Mouse (Mus musculus) CD4-positive, CD25-positive, alpha-beta regulatory T cell, adult 2 months (primary cell): ENCODE measurements around the gene Gm4131.
A peak's percentile ranks its signal among the peaks of the same experiment; 100 is the strongest.

ENCODE experiments used
- DNase-seq: peaks from one replicate; pipeline ENCODE4 v3.0.0-alpha.2; 2012; ENCODE audit warnings: low read depth, low spot score

Gm4131 gene

DNA sequence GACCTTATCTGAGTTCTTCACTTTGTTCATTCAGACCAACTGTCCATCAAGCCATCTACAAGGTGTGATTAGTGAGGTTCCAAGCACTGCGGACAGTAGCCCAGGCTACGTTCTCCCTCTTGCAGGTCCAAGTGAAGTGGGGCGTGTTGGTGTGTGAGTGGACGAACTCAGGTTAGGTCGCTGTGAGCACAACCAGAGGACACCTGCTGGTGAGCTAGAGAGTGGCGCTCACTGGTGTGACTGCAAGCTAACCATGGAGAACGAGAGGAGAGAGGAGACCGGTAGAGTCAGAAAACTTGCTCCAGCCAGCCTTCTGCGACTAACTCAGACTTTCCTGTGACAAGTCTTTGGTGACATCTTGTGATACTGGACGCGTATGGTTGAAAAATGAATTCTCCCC, 107.2 kb downstream of the Gm4131 start:
- DNase-seq: peak; percentile 1

DNA sequence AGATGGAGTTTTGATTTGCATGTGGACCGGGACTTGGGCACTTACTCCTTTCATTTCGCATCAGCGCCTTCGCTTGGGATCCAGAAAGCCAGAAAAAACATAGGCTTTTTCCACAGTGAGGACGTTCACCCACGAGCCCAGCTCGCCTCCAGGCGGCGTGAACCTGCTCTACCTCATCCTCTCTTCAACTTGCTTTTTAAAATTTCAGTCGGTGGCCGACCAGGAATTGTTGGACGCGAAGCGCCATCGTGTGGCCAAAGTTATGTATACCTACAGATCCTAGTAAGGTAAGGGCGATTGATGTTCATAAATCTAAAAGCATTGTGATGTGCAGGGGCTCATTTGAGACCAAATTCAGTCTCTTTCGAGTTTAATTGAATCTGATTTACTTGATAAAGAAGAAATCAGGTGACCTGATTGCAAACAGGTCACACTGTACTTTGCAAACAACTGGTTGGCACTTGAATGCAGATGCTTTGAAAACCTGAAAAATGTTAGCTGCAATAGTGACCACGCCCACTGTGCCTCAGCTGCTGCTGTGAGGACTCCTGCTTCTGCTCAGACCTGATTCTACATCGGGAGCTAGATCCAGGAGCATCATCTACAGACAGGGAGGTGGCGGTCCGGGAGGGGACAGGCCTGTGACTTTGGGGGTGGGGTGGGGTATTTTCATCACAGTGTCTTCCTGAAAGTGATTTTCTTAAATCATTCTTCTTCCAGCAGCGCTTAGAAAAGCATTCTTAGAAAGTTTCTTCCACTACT, 109.1 kb downstream of the Gm4131 start:
- DNase-seq: peak; percentile 80

DNA sequence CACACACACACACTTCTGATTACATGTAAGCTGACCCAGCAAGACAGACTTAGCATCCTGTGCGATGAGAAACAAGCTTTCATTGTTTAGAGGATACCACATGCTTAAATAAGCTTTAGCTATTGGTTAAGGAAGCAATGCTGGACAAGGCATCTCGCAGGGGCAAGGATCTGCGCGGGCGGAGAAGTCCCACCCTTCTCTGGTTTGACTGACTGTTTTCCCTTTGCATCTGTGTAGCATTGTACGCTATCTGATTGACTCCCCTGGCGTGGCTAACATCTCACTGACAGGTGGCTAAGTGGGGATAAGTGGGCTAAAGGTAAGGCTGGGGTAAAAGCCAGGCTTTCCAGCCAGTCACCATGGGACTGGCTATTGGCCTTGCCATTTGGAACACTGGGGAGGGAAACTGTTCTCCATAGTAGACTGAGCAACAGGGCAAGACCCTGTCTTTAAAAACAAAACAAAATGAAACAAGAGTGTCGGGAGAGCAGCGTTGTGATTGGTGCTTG, 110.4 kb downstream of the Gm4131 start, which contains the start of gene Gucy1b2:
Gene Gucy1b2, minus strand, starts transcription at position 51 of the 509 bp plus-strand sequence.
- no peak for DNase-seq

DNA sequence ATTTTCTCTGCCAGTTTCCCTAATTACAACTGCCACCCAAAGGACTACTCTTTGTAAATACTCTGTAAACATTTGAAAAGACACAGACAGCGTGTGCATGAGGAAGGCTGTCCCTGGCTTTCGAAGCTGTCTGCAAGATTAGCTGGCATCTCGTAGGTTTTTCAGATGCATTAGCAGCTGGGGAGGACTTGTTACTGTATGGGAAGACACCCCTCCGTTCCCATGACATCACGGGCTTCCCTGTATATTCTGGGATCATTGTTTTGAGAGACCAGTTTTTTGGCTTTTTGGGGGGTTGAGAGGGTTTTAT, 111.2 kb downstream of the Gm4131 start:
- no peak for DNase-seq

DNA sequence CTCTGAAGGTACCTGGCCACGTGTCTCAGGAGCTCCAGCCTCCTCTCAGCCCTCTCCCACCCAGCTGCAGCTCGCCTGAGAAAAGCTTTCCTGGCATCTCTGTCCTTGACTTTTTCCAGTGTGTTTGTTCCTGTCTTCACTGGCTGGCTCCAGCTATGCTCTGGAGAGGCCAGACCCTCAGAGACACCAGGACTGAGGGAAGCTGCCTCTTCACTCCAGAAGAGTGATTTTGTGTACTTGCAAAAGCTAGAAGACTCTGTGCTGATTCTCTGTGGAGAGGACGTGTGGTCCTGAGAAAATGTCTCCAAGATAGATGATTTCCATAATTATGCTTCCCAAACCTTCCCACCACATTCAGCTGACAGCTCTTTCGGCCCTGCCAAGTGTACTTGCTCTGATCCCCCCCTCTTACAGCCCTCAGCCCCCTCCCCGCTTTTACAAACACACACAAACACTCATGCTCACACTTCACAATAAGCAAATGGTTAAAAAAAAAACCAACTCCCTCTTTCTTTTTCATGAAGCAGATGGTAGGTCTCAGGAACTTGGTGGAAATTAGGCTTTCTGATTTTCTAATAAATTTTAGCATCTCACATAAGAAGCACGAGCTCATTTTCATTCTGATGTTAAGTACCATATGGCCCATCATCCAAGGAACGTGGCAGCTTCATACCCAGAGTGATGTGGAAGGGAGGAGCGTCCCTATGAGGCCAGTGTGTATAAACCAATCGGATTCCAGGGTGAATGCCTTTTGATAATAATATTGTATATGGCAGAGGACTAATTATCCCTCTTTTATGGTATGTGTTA, 111.8 kb downstream of the Gm4131 start:
- no peak for DNase-seq

DNA sequence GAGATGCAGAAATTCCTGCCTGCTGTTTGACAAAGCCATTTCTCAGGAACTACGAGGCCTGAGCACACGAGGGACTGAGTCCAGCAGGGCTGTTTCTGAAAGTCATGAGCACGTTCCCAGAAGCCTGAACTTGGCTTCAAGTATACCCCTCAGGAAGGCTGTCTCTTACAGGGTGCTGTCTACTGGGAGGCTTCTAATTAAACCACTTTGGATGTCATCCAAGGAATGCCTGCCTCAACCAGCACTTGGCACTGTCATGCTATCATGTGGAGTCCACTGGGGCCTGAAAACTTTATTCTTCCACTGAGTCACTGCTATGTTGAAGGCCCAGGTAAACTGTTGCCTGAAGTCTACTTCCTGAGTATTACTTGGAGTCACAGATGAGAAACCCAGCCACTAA, 112.6 kb downstream of the Gm4131 start:
- DNase-seq: no peak

DNA sequence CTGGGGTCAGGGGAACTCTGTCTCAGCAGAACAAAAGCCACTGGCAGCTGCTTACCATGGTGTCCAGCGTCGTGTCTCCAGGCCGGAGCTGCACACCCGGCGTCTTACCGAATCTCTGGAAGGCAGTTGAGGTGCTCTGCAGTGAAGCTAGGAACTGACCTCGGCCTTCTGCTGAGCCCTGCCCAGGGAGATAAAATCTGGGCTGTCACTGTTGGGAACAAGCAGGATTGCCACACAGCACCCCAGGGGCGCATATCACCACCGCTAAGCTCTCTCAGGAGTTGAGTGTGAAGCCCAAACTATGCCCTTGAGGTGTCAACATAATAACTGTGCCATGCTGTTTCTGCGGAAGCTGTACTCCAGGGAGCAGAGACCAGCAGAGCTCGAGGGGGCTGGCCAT, 113.4 kb downstream of the Gm4131 start:
- DNase-seq: no peak

DNA sequence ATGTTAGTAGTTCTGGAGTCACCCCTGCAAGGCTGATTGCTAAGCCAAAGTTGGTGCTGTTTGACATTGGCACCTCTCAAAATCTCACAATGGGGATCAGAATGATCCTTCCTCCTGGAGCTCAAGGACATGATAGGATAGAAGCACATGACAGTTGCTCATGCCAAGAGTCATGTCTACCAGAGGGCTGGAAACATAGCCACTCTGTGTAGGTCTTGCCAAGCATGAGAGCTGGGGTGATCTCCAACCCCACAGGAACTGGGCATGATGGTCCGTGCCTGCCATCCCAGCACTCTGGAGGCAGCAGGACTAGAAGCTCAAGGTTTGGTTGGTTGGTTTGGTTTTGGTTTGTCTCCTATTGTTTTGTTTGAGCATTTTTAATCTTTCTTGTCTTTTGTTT, 116.0 kb downstream of the Gm4131 start:
- DNase-seq: no peak

DNA sequence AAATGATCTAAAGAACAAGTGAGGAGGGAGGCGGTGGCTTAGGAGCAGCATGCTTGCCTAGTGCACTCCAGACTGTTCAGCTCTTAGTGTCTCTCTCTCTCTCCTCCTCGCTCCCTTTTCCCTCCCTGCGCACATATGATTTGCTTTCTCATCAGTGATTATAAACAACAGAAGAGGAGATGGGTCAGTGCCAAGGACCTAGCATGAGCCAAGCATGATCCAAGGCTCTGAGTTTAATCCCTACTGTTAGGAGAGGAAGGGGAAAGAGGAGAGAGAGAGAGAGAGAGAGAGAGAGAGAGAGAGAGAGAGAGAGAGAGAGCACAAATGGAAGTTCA, 119.5 kb downstream of the Gm4131 start:
- DNase-seq: no peak

DNA sequence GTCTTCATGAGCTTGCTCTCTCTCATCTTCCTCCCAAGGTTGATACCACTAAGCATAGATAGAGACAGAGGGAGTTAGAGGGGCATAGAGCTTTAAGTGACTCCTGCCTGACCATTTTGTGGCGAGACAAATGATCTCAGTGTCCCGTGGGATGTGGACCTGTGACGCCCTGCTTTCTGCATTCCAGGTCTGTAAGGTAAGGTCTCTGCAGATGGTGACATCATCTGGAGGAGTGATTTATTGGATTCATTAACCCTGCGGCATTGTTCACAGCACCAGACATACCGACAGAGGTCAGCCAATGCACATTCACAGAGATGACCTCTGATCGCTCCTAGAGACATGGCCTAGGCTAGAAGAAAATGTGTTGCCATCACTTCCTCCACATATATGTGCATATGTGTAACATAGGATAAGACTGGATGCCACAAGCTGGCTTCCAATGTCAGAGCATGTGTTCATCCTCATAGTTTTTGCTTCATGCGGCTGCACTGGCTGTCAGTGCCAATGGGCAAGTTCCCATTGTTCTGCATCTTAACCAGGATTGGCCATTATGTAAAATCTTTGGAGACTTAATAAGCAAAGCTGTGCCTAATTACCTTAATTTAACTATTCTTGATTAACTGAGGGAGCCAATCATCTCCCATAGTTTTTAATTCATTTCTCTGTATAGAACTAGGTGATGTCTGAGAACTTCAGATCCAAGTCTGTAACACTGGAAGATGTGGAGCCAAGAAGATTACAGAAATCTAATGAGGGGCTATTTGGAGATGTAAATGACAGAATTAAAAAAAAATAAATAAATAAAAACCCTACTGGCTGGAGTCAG, 120.1 kb downstream of the Gm4131 start:
- DNase-seq: no peak

DNA sequence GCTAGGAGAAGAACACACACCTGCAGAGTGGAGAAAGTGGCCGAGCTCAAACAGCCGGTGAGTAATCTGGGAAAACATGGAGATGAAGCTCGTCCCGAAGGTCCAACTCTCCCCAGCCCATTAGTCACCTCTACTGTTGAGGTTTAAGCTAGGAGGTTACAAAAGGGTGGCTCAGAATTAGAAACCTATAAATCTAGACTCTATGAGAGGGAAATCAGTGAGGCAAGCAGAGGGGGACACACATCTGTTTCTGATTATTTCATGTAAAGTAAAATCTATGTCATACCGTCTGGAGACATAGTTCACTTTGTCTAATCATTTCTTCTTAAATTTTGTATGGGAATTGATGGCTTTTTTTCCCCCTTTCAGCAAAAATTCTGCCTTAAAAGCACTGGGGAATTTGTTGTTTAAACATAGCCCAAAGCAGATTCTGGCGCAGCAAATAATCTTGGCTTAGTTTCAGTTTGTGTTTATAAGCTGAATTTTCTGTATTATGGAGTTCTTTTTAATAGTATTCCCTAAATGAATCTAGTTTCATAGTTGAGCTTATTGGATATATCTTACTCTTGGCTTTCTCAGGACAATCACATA, 122.8 kb downstream of the Gm4131 start:
- no peak for DNase-seq

DNA sequence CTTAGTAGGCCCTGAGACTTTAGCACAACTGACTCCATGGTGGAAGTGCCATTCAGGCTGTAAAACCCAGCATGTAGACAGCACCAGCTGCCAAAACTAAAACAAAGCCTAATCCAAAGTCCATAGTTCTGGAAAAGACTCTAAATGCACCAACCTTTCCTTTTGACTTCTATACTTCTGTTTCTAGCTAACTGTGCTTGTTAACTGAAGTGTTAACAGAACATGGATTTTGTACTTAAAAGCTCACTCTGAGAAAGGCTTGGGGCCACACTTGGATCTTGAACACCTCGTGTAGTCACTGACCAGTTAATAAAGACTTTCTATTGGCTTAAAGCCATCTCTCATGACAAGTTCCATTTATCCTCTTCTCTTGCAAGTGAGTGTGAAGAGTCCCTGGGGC, 123.8 kb downstream of the Gm4131 start:
- DNase-seq: no peak

DNA sequence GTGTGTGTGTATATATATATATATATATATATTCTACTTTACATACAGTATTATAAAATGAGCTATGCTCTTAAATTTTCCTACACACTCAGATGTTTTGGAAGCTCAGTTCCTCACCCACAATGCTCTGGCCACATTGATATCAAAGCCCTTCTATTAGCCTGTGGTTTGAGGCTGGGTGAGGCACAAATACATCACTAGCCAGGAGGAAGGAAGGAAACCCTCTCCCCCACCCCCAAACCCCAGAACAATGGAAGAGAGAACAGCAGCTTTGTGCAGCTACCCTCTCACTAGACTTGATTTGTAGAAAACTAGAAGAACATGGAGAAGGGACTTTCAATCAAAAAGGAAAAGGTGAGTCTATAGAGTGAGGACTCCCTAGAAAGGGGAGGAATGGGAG, 126.7 kb downstream of the Gm4131 start:
- no peak for DNase-seq

DNA sequence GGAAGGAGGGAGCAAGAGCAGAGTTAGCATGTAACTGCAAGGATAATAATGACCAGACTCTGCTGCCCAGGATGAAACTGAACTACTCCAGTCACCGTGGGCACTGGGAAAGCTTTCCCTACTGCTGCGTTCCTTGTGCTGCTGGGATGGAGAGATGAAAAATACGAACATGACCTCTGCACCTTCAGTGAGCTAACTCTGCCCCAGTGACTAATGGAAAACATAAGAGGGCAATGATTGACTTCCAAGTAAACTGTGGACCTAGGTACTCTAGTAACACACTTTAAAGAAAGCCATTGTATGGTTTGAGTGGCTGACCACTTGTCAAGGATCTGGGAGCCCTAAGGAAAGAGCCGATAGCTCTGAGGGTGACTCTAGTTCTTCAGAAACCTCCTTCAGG, 128.5 kb downstream of the Gm4131 start:
- DNase-seq: no peak

DNA sequence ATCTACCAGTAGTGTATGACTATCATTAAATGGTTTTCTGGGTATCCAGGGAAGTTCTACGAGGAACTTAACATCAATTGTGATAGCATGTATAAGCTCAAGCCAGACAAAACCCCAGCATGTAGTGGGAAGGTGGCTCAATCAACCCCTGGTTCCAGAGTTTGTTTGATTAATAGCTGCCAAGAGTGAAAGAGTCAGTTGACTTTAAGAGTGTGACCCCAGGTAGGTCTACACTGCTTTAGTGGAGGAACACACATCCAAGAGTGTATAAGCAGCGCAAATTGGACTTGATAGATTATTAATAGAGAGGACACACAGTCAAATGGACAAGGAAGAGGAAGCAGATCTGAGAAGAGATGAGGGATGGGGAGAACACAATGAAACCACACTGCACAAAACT, 128.9 kb downstream of the Gm4131 start:
- DNase-seq: no peak

DNA sequence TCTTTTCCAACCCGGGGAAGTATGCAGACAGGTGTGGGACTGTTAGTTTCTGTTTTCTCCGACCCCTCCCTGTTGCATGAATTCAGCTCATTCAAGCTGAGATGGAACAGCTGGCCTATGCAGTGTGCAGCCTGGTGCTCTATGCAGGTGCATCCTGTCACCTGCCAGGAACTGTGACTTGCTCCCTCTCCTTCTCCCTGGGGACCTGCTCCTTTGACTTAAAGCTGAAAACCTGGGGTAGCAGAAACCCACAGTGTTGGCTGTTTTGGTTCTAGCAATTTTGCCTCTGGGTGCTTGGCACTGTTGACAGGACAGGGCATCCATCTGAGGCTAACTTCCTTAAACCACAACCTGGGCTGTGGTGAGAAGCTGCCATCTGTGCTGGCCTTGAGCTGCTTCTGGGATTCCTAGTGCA, 141.4 kb downstream of the Gm4131 start:
- no peak for DNase-seq

DNA sequence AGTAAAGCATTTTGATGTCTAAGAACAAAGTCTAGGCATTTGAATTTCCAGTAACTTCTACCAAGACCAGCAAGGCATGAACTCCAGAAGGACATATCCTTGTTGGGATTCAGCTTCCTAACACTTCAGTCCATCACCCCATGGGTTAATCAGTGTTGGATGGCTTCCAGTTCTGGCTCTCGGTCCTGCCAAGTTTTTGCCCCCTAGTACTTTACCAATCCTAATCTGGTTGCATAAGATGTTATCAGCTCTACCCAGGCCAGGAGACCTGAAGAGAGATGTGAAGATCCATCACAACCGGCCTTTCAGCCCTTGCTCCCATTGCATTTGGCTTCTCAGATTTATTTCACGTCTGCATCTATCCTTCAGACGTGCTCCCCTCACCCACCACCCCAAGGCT, 144.5 kb downstream of the Gm4131 start:
- DNase-seq: no peak

DNA sequence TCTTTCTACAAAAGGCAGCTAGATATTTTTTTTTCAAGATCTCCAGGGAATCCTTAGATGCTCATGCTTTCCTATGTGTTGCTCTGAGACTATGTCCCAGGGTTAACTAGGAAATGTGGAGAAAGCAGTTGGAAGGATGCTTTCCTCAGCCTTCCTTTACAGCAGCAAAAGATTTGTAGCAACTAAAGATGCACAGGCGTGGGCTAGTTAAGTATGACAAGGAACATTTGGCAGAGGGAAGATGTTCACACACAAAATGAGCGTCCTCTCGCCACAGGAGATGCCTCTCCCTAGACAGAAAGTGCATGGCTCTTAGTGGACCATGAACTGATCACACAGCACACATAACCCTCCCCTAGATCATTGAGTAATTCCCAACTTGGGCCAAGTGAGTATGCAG, 149.2 kb downstream of the Gm4131 start:
- no peak for DNase-seq

DNA sequence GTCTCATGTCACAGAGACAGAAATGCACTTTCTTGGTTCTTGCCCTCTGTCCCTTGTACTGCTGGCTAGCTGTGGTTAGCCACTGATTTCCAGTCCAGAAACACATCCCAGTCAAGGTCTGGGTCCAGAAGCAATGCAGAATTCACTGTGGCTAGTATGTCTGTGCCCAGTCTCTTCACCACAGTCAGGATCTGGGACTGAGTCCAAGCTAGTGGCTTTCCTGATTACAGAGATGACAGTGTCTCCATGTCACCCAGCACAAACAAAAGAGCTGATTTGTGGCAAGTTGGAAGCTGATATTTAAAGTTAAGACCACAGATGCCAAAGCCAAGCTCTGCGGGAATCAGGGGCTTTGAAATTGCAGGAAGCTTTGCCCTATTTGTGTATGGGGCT, 150.0 kb downstream of the Gm4131 start:
- DNase-seq: no peak

DNA sequence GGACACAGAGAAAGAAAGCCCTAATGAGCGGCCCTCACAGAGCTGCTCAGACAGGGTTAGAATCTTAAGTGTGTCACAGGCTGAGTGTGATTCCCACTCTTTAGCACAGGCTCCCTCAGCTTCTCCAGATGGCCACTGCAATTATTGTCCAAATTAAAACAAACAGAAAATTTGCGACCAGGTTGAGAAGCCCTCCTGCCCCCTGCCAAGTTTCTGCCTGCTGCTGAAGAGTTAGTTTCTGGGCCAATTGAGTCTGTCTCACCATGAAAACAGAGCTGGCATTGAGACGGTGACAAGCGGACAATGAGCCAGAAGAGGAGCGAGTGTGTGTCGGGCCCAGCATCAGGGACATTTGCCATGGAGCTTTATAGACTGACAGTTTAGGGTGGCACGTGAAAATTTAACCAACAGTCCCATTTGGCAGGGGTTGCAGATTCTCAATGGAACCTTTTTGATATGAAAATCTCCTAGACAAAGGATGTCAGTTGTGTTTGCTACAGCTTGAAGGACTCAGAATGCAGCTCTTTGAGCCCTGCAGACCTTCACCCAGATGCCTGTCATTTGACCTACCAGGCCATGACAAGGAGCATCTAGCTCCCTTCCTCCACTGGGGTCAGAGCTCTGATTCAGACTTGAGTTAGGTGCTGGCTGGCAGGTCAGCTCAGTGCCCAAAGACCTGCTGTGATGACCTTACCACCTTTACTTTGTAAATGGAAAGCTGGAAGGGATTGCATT, 150.5 kb downstream of the Gm4131 start:
- no peak for DNase-seq
